Mouse (Mus musculus) CH12.LX (cell line): ENCODE data around the gene Naa35.

ENCODE experiments used
- CHD2 ChIP-seq: IDR thresholded peaks from 2 replicates; pipeline ENCODE4 v1.6.1; 2011; ENCODE audit warnings: low read length, improper control_type of control experiment
- CTCF ChIP-seq, 2 experiments: IDR thresholded peaks in 1 of 2; conservative IDR thresholded peaks in 1 of 2; 2 replicates each; pipeline ENCODE4 v1.5.1; 2011 to 2012; ENCODE audit warnings: low read depth in 2 of 2, low read length in 2 of 2, improper control_type of control experiment in 1 of 2, inconsistent platforms in 1 of 2, mild to moderate bottlenecking in 1 of 2, moderate library complexity in 1 of 2
- POLR2AphosphoS2 ChIP-seq: IDR thresholded peaks from 2 replicates; pipeline ENCODE4 v1.6.1; 2011; ENCODE audit warnings: low read depth, low read length, improper control_type of control experiment

- TF ChIP-seq CHD2, result no peak
- TF ChIP-seq POLR2AphosphoS2, result no peak
- TF ChIP-seq CTCF (conservative IDR thresholded peaks at IDR 0.05 in 1 of 2, IDR thresholded peaks at IDR 0.05 in 1 of 2; ENCODE audit: low read depth in 2 of 2, low read length in 2 of 2), result no peak
Measured at GRCm38 (mm10) chr13:59652651-59653050, 67.6 kb downstream of the Naa35 start.
